Mouse (Mus musculus): ENCODE data around the gene Bmf. TPM values are rescaled to one million over a fixed set of nuclear protein-coding genes. Genes with fewer than 3 reads are reported as not detected.

Gene Bmf
- polyA plus RNA-seq, 1 experiment from 2014 or later, result 0.99 TPM

DNA sequence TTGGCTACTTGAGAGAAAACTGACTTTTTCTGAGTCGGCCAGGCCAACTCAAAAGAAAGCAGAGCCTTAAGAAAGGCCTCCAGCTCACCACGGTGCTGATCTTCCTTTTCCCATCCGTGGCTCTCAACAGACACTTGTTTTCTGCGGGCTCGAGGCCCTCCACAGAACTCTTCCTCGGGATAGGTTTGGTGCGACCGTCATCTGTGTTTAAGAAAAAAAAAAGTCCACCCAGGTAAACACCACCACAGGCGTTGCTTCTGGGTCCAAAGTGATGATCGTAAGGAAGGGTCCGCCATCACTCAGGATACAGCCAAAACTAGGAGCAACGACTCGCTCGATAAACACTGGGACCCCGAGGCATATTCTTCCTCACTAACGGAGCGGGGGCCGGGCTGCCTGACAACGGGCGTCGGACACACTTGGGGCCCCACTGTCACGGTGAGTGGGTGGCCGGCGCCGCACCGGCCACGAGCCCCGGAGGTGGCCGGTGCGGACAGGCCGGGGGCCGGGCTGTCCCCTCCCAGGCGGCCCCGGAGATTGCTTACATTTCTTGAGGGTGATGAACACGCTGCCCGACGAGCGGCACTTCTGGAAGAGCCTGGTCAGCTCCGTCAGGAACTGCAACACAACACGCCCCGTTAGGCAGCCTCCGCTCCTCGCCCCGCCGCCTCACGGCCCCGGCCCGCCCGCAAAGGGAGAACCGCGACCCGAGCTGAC is 70.5 kb downstream of the Bmf start:
- no peaks in the 10 kb centered on the region for H3K27me3 ChIP-seq (ENCODE audit: control insufficient read depth, insufficient read depth, low read length)
- ATAC-seq (ENCODE audit: low read depth), result no peak; the same call in none of the 2 replicates
- H3K4me1 ChIP-seq (ENCODE audit: control insufficient read depth, insufficient read depth, low read length), result peaks cover 11% of the 10 kb centered on the region
- H3K4me3 ChIP-seq (ENCODE audit: low read depth, low read length), result peak overlapping the region; percentile 91
- peak overlapping the region; percentile 81 for H3K9ac ChIP-seq (replicated peaks; ENCODE audit: low read depth, low read length)
- H3K9me3 ChIP-seq (ENCODE audit: control insufficient read depth, low read length), result no peaks in the 10 kb centered on the region
- peaks cover 25% of the 10 kb centered on the region for H3K36me3 ChIP-seq (ENCODE audit: control insufficient read depth, insufficient read depth, low read length)
- peak overlapping the region; percentile 84 for H3K27ac ChIP-seq (ENCODE audit: low read depth, low read length)
- H3K4me2 ChIP-seq (ENCODE audit: low read depth, low read length), result peak overlapping the region; percentile 86
- 4% methylated on average over 51 of the region's 52 CpGs for WGBS

Other genes with a start within 250 kb of the Bmf start
- gene Gpr176, start 176.3 kb downstream of the Bmf start, polyA plus RNA-seq (2014; fragmentation: Nextera tagmentation; extraction: Ambion mirVana), result 7.9 and 8.2 TPM in 2 replicates
- 10.1 and 10.4 TPM in 2 replicates for gene Eif2ak4, start 161.1 kb downstream of the Bmf start, polyA plus RNA-seq (2014; fragmentation: Nextera tagmentation; extraction: Ambion mirVana)
- 331 and 342 TPM in 2 replicates for gene Srp14, start 70.0 kb downstream of the Bmf start, polyA plus RNA-seq (2014; fragmentation: Nextera tagmentation; extraction: Ambion mirVana)
- 4.3 and 8.8 TPM in 2 replicates for gene Bub1b, start 48.5 kb upstream of the Bmf start, polyA plus RNA-seq (2014; fragmentation: Nextera tagmentation; extraction: Ambion mirVana)
- 29.4 and 39.1 TPM in 2 replicates for gene Pak6, start 113.6 kb upstream of the Bmf start, polyA plus RNA-seq (2014; fragmentation: Nextera tagmentation; extraction: Ambion mirVana)
- gene Ankrd63, start 154.3 kb upstream of the Bmf start, polyA plus RNA-seq (2014; fragmentation: Nextera tagmentation; extraction: Ambion mirVana), result not detected in 2 replicates
- 0.57 and 0.88 TPM in 2 replicates for gene Plcb2, start 178.8 kb upstream of the Bmf start, polyA plus RNA-seq (2014; fragmentation: Nextera tagmentation; extraction: Ambion mirVana)
- gene Inafm2, start 196.1 kb upstream of the Bmf start, polyA plus RNA-seq (2014; fragmentation: Nextera tagmentation; extraction: Ambion mirVana), result 29.4 and 32.3 TPM in 2 replicates
- gene Ccdc9b, start 213.0 kb upstream of the Bmf start, polyA plus RNA-seq (2014; fragmentation: Nextera tagmentation; extraction: Ambion mirVana), result 0.60 and 0.64 TPM in 2 replicates
- gene Phgr1, start 223.1 kb upstream of the Bmf start, polyA plus RNA-seq (2014; fragmentation: Nextera tagmentation; extraction: Ambion mirVana), result not detected in 2 replicates
- gene Disp2, start 230.0 kb upstream of the Bmf start, polyA plus RNA-seq (2014; fragmentation: Nextera tagmentation; extraction: Ambion mirVana), result 59.4 and 66.8 TPM in 2 replicates

Measured in neural tube, embryonic 14.5 days (tissue).